Mouse (Mus musculus): ENCODE data around the gene Rgl2.

GRCm38 (mm10) chr17:33918293-33919203 lies 10.8 kb upstream of the Rgl2 start:
- no peak for TF ChIP-seq CTCF (IDR thresholded peaks at IDR 0.05; ENCODE audit: borderline replicate concordance, insufficient read depth, low read length)
- TF ChIP-seq POLR2A (IDR thresholded peaks at IDR 0.05; ENCODE audit: low read depth, low read length) = 0 out of 2 replicates have a peak, but pooled peaks have one; percentile 10
